Mouse (Mus musculus) layer of hippocampus, postnatal 14 days (tissue): ENCODE measurements around the gene Tnfaip3. TPM values are rescaled to one million over a fixed set of nuclear protein-coding genes. Genes with fewer than 3 reads are reported as not detected.

Experiments used
- DNase-seq, 2 experiments: peaks; one replicate each; pipeline ENCODE4 v3.0.0; 2021 to 2022; ENCODE audit warnings: low spot score in 2 of 2, mixed read lengths in 1 of 2
- long read RNA-seq, 2 experiments: library from polyadenylated mRNA; stranded (forward); transcript quantifications; one replicate each; pipeline ENCODE4 v2.0.0; 2021
- total RNA-seq, 2 experiments: library from RNA; stranded (reverse); gene quantifications; 2 replicates each; pipeline ENCODE4 v1.2.3; 2021

Gene Tnfaip3
- 1 to 10 TPM; 4.5 to 4.6 TPM for total RNA-seq
- long read RNA-seq, experiment 1, full-length matches to known transcripts = 4 of 5 reads
- long read RNA-seq, experiment 1, partial matches to known transcripts = 0 of 5 reads
- long read RNA-seq, experiment 1, other reads (novel, unspliced or antisense) = 1 of 5 reads
- long read RNA-seq, experiment 2, full-length matches to known transcripts = 2 of 2 reads
- long read RNA-seq, experiment 2, partial matches to known transcripts = 0 of 2 reads
- long read RNA-seq, experiment 2, other reads (novel, unspliced or antisense) = 0 of 2 reads

GRCm38 (mm10) chr10:19015257-19015862, at the start of gene Tnfaip3:
Gene Tnfaip3, minus strand, starts transcription at chr10:19015657.
- DNase-seq = peak; percentile 95 to 96

- no peak for DNase-seq
Measured at GRCm38 (mm10) chr10:19064651-19065601, 49.5 kb upstream of the Tnfaip3 start.

- DNase-seq = no peak
Measured at GRCm38 (mm10) chr10:19063670-19064069, 48.2 kb upstream of the Tnfaip3 start.

- no peak for DNase-seq
Measured at GRCm38 (mm10) chr10:19063208-19063607, 47.8 kb upstream of the Tnfaip3 start.

GRCm38 (mm10) chr10:19062098-19062905, 46.8 kb upstream of the Tnfaip3 start:
- no peak for DNase-seq

- no peak for DNase-seq
Measured at GRCm38 (mm10) chr10:19061201-19061600, 45.7 kb upstream of the Tnfaip3 start.

- DNase-seq = no peak
Measured at GRCm38 (mm10) chr10:19053524-19053923, 38.1 kb upstream of the Tnfaip3 start.

GRCm38 (mm10) chr10:19045986-19046385, 30.5 kb upstream of the Tnfaip3 start:
- no peak for DNase-seq

- no peak for DNase-seq
Measured at GRCm38 (mm10) chr10:19044765-19045516, 29.5 kb upstream of the Tnfaip3 start.

GRCm38 (mm10) chr10:19043529-19044262, 28.2 kb upstream of the Tnfaip3 start:
- DNase-seq = peak in 1 of 2 experiments; percentile 29

- no peak for DNase-seq
Measured at GRCm38 (mm10) chr10:19040147-19040546, 24.7 kb upstream of the Tnfaip3 start.

- DNase-seq = no peak
Measured at GRCm38 (mm10) chr10:19034764-19035163, 19.3 kb upstream of the Tnfaip3 start.

GRCm38 (mm10) chr10:19033696-19034095, 18.2 kb upstream of the Tnfaip3 start:
- DNase-seq = no peak

- no peak for DNase-seq
Measured at GRCm38 (mm10) chr10:19031875-19032274, 16.4 kb upstream of the Tnfaip3 start.

- DNase-seq = no peak
Measured at GRCm38 (mm10) chr10:19030628-19031027, 15.2 kb upstream of the Tnfaip3 start.

GRCm38 (mm10) chr10:19026710-19027109, 11.3 kb upstream of the Tnfaip3 start:
- DNase-seq = no peak

GRCm38 (mm10) chr10:19024353-19024752, 8.9 kb upstream of the Tnfaip3 start:
- DNase-seq = no peak

GRCm38 (mm10) chr10:19023622-19024326, 8.3 kb upstream of the Tnfaip3 start:
- no peak for DNase-seq

GRCm38 (mm10) chr10:19022272-19022671, 6.8 kb upstream of the Tnfaip3 start:
- DNase-seq = no peak
